Mouse (Mus musculus) CD4-positive, CD25-positive, alpha-beta regulatory T cell, adult 2 months (primary cell): ENCODE results near the gene Ccdc175.

ENCODE experiments used
- DNase-seq: peaks from one replicate; pipeline ENCODE4 v3.0.0-alpha.2; 2012; ENCODE audit warnings: low read depth, low spot score

Gene Ccdc175

DNA sequence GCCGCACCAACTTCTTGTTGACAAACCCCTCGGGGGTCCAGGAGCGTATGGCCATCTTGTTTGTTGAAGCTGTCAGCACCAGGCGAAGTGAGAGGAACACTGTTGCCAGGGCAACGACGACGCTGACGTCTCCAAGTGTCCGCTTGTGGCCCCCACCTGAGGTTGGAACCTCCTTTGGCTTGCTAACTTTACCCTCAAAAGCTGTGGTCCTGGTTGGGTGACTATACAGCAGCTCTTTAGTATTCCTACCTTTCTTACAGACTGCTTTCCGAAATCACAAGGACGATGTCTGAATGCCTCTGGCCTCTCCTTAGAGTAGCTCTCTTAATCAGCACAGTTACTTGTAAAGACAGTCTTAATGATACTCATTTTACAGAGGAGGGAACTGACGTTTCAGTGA is at the start of gene Ccdc175:
Ccdc175 (minus strand) TSS at position 101 of the 400 bp plus-strand sequence.
- DNase-seq, result no peak

DNA sequence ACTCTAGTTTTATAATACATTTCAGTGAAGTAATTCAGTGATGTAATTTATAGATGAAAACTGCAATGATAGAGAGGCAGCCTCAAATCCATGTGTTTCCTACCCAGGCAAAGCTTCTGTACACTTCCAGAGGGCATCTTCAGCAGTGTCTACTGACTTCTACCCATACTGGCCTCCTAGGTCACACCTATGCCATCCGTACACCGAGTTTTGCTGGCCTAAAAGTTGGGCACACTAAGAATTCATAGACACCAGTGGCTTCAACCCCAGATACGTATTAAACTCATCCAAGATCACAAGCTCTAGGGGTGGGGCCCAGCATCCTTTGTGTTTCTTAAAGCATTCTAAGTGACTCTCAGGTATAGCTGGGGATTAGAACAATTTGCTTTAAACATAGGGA is 49.3 kb upstream of the Ccdc175 start:
- no peak for DNase-seq

DNA sequence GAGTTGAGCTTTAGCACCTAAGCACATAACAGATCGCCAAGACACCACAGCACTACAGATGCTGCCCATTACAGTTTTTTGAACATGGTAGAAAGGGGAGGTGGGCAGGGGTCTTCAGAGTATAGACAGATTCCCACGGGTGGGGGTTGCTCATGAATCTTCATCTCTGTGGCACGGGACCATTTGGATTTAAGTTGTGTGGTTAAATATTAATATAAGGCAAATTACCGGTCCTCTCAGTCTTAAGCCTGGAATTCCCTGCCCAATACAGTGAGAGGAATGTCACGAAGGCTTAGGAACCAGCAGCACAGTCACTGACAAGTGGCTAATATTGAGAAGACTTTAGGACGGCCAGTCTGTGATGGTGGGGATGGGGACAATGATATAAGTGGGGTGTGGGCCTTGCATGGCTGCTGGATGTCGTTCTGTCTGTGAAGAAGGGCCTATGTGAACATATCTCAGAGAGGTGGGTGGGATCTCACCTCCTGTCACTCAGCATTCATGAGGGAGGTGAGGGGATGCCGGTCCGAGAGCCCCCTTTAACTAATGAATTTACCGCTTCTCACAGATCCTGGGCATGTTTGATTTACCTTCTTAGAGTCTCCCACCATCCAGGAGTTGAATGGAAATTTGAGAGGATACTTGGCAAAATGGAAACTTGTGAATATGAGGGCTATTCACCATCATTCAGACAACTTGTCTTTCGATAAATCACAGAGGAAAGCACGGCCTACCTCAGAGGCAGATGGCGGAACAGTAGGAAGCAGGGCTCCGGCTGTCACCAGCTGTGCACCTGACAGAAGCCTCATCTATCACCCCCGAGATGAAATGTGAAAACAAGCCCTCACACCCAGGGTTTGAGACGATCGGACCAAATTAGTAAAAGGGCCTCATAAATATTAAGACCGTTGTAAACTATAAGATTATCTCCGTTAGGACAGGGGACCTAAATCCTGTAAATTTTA is 48.3 kb upstream of the Ccdc175 start:
- no peak for DNase-seq

DNA sequence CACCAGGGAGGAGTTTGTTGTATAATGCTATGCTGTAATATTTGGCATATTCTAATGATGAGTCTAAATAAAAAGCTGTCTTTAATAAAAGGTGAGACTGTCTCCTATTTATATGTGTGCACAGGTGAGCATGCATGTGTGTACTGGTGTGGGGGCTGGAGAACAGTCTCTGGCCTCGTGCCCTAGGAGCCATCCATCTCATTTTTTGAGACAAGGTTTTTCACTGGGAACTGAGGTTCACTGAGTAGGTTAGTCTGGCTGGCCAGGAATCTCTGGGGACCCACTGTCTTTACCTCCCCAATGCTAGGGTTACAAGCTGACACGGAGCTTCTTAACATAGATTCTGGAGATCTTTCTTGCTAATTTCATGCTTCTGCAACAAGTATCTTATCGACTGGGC is 47.3 kb upstream of the Ccdc175 start:
- no peak for DNase-seq

DNA sequence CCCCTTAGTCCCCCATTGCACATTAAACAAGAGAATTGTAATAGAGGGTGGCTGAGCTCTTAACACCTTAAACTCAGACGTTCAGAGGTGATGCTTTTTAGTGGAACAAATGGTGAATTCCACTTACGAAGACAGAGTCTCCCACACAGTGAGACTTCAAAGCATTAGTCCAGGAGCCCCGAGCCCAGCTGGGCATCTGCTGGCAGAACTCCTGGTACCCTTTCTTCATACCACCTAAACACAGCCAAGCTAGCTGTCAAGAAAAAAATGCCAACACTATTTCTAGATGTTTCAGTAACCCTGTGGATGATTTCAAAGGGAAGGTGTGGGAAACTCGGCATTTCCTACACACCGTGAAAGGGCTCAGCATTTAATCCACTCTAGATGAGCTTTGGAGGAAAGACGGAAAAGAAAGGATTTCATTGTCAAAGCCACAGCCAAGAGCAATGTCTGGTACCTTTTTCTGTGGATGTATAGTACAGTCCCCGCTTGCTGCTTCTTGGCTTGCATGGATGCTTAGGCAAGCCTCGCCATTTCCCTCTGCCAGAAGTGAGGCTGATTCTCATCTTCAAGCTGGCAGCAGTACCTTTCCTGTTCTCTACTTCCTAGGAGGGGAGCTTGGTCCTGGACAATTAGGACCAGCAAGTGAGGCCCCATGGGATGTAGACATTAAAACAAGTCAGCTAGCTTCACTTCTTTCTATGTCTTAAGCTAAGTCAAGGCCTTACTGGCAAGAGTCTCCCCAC is 44.8 kb upstream of the Ccdc175 start:
- DNase-seq, result no peak

DNA sequence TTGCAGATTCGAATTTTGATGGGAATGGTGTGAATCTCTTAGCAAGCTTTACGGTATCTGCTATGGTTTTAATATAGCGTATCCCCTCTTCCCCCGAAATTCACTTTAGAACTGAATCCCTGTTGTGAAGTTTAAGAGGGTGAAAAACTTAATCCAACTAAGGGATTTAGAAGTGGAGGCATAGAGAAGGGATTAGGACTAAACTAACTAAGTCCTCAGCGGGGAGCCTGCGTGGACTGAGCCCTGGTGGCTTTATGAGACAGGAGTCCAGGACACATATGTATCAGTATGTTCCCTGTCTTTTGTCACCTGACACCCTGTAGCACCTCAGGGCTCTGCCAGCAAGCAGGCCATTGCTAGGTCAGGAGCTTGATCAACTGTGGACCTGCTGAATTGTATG is 42.9 kb upstream of the Ccdc175 start:
- DNase-seq, result no peak

DNA sequence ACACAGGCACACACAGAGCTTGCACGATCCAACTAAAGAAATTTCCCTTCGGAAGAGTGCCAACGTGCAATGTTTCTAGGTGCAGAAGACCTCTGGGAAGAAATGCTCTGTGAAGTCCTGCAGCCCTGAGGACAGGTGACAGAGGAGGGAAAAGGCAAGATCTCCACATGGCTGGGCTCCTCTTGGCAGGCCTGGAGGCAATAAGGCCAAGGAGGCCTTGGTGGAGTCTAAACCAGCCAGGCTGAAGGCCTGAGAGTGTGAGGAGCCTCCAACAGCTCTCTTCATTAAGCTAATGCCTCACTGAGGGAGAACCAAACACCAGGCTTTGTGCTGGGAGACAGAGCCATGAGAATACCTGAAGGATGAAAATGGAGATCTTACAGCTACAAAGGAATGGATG is 40.5 kb upstream of the Ccdc175 start:
- no peak for DNase-seq

DNA sequence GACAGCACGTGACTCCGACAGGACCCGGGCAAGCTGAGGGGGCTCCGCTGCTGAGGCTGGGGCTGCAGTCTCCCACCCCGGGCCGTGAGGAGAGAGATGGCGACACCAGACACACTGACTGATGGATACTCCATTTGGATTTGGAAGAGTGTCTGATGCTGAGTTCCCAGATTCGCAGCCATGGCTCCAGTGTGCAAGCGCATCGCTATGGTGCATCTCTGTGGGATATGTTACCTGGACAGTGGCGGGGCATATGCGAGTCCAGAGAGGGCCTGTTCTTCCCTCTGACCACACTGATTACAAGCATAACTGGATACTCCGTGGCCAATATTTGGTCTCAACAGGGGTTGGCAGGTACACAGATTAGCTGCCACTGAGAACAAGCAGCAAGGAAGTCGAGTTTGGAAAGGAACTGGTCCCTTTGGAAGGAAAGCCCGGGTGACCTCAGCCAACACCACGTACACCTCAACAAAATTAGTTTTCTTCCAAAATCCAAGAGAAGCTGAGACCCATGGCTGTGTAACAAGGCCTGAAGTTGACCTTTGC is 38.8 kb upstream of the Ccdc175 start:
- DNase-seq, result no peak

DNA sequence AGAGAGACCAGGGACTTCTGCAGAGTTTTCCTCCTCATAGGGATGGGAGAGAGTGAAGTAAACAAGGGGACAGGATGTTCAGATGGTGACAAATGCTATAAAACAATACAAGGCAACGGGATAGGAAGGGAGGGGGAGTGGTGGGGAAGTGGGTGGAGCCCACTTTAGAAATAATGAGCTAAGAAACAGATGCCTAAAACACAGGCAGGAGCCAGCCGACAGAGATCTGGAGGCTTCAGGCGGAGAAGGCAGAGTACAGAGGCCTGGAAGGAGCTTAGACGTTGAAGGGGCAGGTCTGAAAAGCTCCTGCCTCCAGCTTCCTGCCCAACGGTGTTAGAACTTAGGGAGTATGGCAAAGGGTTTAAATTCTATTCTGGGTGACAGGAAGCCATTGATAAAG is 28.7 kb upstream of the Ccdc175 start:
- DNase-seq, result no peak

DNA sequence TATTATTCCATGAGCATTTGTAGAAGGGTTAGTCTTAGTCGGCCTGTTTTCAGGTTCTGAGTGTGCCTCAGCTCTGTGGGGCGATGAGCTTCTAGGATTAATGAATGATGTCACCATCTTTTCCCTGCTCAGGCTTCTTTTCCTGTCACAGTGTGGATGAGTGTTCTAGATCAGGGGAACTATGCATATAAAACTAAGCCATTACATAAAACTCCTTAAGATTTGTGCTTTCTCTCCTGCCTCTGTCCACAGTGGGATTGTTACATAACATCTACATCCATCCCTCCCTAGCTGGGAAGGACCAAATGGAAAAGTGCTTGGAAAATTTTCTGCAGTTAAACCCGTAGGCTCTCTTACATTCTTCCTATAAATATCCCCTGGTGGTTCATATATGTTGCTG is 16.0 kb upstream of the Ccdc175 start:
- no peak for DNase-seq

DNA sequence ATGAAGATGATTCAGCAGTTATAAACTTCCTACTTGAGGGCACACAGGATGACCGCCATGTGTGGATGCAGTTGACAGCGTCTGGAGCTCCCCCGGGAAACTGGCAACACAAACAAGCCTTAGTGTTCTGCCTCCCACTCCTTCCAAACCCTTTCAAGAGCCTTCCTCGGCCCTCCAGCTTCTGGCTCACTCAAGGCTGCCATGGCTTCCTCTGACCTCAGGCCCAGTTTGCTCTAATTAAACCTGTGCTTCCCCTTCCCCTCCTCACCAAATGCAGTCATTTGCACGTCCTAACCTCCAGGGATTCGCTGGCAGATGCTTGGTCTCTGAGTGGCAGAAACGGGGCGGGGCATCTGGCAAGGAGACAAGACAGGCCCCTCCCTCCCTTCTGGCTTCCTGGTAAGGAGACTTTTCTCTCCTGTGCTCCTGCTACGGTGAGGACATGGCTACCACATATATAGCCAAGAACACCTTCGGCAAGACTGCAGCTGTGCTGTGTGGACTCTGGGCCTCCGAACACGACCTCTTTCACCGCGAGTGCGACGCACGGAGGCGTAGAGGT is 13.2 kb upstream of the Ccdc175 start:
- DNase-seq, result no peak

DNA sequence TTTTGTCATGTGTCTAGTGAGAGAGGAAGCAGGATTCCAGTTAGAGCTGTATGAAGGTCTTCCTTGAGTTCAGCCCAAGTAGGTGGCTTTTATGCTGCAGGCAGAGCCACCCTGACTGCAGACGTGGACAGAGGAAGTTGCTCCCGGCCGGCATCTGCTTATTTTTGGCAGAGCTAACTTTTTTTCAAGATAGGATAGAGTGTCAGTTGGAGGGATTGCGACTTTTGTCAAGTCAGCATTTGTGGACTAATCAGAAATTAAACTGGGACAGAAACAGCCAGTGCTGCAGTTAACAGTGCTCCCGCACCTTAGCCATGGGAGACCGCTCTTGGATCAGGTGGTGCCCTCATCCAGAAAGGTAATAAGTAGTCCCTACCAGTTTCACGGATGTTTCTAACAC is 12.6 kb upstream of the Ccdc175 start:
- DNase-seq, result no peak

DNA sequence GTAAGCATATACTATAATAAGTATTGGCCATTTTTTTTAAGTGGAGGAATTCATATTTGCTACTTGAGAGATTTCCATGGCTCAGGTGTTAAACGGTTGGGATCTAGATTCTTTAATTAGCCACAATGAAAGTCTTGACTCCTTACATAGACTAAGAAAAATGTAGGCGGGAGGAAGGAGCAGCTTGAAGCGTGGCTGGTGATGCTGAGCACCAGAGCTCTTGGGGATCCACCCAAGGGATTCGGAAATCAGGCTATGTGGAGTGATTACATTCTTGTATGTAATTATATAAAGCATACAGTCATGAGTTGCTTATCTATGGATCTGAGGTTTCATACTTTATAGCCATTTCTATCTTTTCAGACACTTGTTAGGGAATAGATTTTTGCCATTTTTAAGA is 5.3 kb downstream of the Ccdc175 start:
- DNase-seq, result no peak

DNA sequence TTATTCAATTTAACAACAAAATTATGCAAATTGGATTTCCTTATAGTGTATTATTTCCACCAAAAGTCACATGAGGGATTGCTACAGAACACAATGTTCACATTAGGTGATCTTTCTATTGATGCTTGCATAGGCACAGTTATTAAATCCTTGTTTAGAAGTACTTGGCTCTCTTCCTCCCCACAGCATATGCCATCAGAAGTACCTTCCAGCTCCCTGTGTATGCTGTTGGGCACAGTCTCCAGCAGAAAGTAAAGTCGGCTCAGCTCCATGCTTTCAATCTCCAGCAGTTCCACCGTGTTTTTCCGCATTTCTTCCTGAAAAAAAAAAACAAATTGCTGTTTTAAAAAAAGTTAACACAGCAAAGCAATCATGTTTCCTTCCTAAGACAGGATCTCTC is 6.5 kb downstream of the Ccdc175 start:
- DNase-seq, result no peak

DNA sequence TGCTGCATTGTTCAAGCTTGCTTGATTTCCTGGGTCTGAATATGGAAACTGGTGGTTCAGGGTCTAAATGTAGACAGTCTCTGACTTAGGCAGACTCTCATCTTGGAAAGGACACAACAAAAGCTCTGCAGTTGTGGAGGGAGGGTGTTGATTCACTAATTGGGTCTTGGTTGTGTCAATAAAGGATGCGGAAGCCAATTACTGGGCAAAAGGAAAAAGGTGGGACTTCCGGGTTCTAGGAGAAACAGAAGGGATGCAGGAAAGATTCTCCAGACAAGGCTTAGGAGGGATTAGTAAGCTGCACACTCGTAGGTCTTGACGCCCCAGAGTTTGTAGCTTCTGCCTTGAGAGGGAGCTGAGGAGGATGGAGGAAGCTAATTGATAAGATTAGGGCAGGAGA is 26.4 kb downstream of the Ccdc175 start:
- no peak for DNase-seq

DNA sequence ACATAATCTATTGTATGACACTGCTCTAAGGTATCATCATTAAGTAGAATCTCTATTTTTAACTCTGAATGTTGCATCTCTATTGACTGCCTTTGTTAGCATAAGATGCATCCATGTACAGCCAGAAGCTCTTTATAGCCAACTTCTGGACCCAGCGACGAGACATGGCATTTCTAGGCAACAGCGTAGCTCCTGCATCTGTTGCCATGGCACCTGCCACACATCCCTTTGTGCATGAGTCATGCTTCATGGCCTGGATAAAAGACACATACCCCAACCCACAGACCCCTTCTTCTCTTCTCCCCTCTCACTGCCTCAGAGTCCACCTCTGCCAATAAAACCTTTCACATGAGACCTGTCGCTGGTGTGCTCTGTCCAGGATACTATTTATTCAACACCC is 34.0 kb downstream of the Ccdc175 start:
- DNase-seq, result no peak

DNA sequence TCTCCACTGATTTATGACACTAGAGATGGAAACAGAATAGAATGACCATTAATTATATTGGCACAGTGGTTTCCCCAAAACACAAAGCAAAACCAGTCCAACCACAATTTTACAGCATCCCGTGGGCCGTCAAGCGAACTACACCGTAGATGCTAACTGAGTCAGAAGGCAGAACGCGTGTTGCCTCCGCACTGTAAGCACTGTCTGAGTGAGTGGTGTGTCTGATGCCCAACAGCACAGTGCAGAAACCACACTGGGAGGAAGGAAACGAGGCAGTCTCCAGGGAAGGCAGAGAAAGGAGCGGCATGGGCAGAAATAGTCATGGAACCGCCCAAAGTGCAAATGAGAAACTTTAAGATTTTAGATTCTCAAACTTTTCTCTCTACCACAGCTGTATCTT is 55.6 kb downstream of the Ccdc175 start:
- DNase-seq, result no peak

DNA sequence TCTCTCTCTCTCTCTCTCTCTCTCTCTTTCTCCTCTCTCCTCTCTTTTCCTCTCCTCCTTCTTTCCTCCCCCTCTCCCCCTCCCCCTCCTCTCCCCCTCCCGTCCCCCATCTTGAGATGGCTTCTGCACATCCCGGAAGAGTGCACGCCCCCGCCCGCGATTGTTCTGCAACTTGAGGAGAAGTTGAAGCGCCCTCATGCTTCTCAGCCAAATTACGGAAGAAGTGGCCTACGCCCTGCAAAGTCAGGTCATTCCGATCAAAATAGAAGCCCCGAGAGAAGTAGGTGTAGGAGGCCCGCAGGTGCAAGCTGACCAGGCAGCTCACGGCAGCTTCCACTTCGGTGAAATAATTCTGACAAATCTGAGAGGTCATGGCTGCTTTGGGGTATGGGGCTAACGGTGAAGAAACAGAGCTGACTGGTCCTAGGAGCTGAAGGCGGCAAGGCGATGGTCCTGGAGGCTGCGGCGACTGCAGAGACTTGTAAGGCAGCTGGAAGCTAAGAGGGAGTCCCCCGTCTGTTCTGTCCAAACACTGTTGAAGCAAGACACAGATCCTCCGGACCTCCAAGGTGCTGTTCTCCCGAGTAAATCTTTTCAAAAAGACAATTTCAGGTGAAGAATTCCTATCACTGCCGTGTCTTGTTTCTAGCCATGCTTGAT is 69.0 kb downstream of the Ccdc175 start:
- peak; percentile 12 for DNase-seq

DNA sequence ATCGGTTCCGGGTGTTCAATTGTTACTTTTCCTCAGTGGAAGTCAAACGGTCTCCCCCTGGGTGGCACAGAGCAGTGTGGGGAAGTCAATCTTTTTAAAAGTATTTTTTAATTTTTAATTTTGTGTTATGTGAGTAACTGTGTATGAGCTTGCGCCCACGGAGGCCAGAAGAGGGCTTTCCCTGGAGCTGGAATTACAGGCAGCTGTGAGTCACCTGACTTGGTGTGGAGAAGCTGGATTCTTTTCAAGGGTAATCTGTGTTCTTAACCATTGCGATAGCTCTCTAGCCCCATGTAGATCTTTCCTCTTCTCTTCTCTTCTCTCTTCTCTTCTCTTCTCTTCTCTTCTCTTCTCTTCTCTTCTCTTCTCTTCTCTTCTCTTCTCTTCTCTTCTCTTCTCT is 69.7 kb downstream of the Ccdc175 start:
- DNase-seq, result no peak

DNA sequence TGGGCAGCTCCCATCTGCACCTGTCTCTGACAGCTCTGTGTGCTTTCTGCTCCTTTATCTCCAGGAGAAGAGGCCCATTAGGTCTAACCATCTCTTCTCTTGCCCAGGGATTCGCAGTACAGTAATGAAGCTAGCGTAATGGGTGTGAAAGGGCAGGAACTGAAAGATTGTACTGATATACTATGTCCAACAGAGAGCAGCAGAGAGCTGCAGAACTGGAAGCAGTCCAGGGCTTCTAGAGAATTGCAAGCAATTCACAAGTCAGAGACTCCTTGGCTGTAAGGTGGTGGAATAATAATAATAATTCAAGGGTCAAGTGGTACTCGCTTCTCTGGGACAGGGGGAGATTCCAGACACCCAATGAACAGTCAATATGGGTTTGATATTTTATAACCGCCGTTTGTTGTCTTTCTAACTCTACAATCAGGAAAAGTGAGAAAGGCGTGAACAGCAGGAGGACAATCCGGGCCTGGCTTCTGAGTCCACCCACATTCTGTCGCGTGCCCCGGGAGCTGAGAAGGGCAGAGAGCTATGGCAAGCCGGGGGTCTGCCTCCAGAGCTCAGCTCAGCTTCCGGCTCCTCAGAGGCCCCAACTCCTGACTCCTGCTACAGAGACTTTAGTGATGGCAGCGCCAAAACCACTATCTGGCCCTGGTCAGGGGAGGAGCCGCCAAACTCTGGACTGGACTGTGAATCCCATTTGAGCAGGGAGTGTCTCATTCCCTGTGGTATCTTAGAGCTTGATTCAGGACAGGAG is 80.1 kb downstream of the Ccdc175 start:
- DNase-seq, result peak; percentile 72

DNA sequence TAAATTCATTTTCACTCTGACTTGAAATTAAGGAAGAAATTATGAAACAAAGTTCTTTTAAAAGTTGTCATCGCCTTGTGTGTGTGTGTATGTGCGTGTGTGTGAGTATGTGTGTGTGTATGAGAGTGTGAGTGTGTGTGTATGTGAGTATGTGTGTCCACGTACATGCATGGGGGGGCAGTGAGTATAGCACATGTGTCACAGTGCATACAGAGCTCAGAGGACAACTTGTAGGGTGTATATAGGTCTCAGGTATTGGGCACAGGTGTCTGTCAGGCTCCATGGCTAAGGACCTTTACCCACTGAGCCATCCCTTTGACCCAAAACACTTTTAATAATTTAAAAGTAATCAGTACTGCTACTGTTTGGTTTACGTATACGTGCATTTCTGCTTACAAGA is 80.8 kb downstream of the Ccdc175 start:
- DNase-seq, result no peak
